9 mouse cellular contexts compared by ENCODE assay signal in genomic region chr15:95906017-95906749, GRCm38 (mm10).
DNase-seq lines count a peak whose midpoint lies in the region; ATAC-seq lines count a peak whose summit lies in the region.
"Had no signal": no experiment of that assay in that cellular context is flagged by ENCODE, and none has a peak within 500 bp of the region (broad histone marks: within the 10 kb centered on the region; RNA-seq: fewer than 3 reads in every experiment).

No protein-coding gene starts in this region.

- no peak overlapping the region for H3K9ac ChIP-seq in neural tube, embryonic 15.5 days (replicated peaks)
- no peak overlapping the region for H3K9ac ChIP-seq in forebrain, embryonic 16.5 days (replicated peaks; ENCODE audit: low read depth, low read length)
- H3K9ac ChIP-seq: limb, embryonic 12.5 days had no signal

- peak; percentile 22 for DNase-seq in right cerebral cortex, postnatal 14 days
- DNase-seq in right cerebral cortex, postnatal 4 days: no peak
- DNase-seq in heart, adult 9 months (ENCODE audit: low spot score in 2 of 2): peak; percentile 84 to 92
- peak; percentile 72 to 80 for DNase-seq in kidney, postnatal 4 days
- no peak for DNase-seq in thymus, postnatal 36 days
- no peak for DNase-seq in cerebellum, adult 11-12 months

- no peaks in the 10 kb centered on the region for H3K27me3 ChIP-seq in neural tube, embryonic 15.5 days (replicated peaks)
- no peaks in the 10 kb centered on the region for H3K27me3 ChIP-seq in forebrain, embryonic 16.5 days (replicated peaks; ENCODE audit: control insufficient read depth, insufficient read depth, low read length)
- H3K27me3 ChIP-seq: limb, embryonic 12.5 days had no signal

- WGBS in neural tube, embryonic 15.5 days: 63% methylated on average over 7 of the region's 7 CpGs
- 69% methylated on average over 7 of the region's 7 CpGs for WGBS in forebrain, embryonic 16.5 days

- peaks cover 20% of the 10 kb centered on the region for H3K4me1 ChIP-seq in neural tube, embryonic 15.5 days
- H3K4me1 ChIP-seq in forebrain, embryonic 16.5 days (replicated peaks; ENCODE audit: control insufficient read depth, insufficient read depth, low read length): 0 out of 2 replicates have a peak, but pooled peaks cover 2% of the 10 kb centered on the region

- 0 out of 2 replicates have a peak overlapping the region, but pooled peaks have one; percentile 3 for H3K27ac ChIP-seq in neural tube, embryonic 15.5 days (replicated peaks)
- no peak overlapping the region for H3K27ac ChIP-seq in forebrain, embryonic 16.5 days (ENCODE audit: low read length)
- H3K27ac ChIP-seq: limb, embryonic 12.5 days had no signal

- ATAC-seq in neural tube, embryonic 15.5 days (ENCODE audit: low FRiP score): 0 out of 2 replicates have a peak, but pooled peaks have one; percentile 28
- ATAC-seq in forebrain, embryonic 16.5 days: no peak

- H3K4me2 ChIP-seq in neural tube, embryonic 15.5 days: no peak overlapping the region
- no peak overlapping the region for H3K4me2 ChIP-seq in forebrain, embryonic 16.5 days (ENCODE audit: low read length)
- H3K4me2 ChIP-seq: limb, embryonic 12.5 days had no signal

- no peaks in the 10 kb centered on the region for H3K36me3 ChIP-seq in neural tube, embryonic 15.5 days
- no peaks in the 10 kb centered on the region for H3K36me3 ChIP-seq in forebrain, embryonic 16.5 days (ENCODE audit: control insufficient read depth, insufficient read depth)
- H3K36me3 ChIP-seq: limb, embryonic 12.5 days had no signal

- no peaks in the 10 kb centered on the region for H3K9me3 ChIP-seq in neural tube, embryonic 15.5 days (replicated peaks)
- H3K9me3 ChIP-seq in forebrain, embryonic 16.5 days (ENCODE audit: control insufficient read depth, low read length): no peaks in the 10 kb centered on the region
- H3K9me3 ChIP-seq: limb, embryonic 12.5 days had no signal

- no peak overlapping the region for H3K4me3 ChIP-seq in neural tube, embryonic 15.5 days (replicated peaks)
- no peak overlapping the region for H3K4me3 ChIP-seq in forebrain, embryonic 16.5 days (replicated peaks; ENCODE audit: low read length)
- H3K4me3 ChIP-seq: limb, embryonic 12.5 days had no signal

Comparison
In these comparisons a context has a peak if more than half of its experiments do, and no peak if none do; other contexts are left out.
1. DNase-seq: peak in right cerebral cortex, postnatal 14 days (single experiment), heart, adult 9 months (2 of 2) and kidney, postnatal 4 days (2 of 2); none in right cerebral cortex, postnatal 4 days (single experiment), thymus, postnatal 36 days (0 of 2) and cerebellum, adult 11-12 months (single experiment).